Comparison of ENCODE assay signal across 7 mouse cellular contexts in genomic region chr11:95046980-95047680, GRCm38 (mm10). TPM values are rescaled to one million over a fixed set of nuclear protein-coding genes. Genes with fewer than 3 reads are reported as not detected.
DNase-seq lines count a peak whose midpoint lies in the region; ATAC-seq and TF ChIP-seq lines count a peak whose summit lies in the region.

No protein-coding gene starts in this region.

- H3K9ac ChIP-seq in embryonic facial prominence, embryonic 12.5 days, result no peak overlapping the region
- no peak overlapping the region for H3K9ac ChIP-seq in hindbrain, embryonic 15.5 days
- no peak overlapping the region for H3K9ac ChIP-seq in liver, postnatal 0 days (replicated peaks)

- no peaks in the 10 kb centered on the region for H3K9me3 ChIP-seq in embryonic facial prominence, embryonic 12.5 days
- H3K9me3 ChIP-seq in hindbrain, embryonic 15.5 days, result no peaks in the 10 kb centered on the region
- H3K9me3 ChIP-seq in liver, postnatal 0 days (ENCODE audit: low read length), result no peaks in the 10 kb centered on the region

- TF ChIP-seq EP300 in liver, postnatal 0 days (IDR thresholded peaks at IDR 0.05; ENCODE audit: low read depth), result no peak

- H3K4me2 ChIP-seq in embryonic facial prominence, embryonic 12.5 days (replicated peaks), result no peak overlapping the region
- H3K4me2 ChIP-seq in hindbrain, embryonic 15.5 days, result no peak overlapping the region
- no peak overlapping the region for H3K4me2 ChIP-seq in liver, postnatal 0 days (ENCODE audit: low read depth, low read length)

- ATAC-seq in embryonic facial prominence, embryonic 12.5 days (ENCODE audit: insufficient number of reproducible peaks, insufficient read depth, low FRiP score, low TSS enrichment), result peak; percentile 57; the same call in 1 of the 2 replicates
- ATAC-seq in hindbrain, embryonic 15.5 days (ENCODE audit: low FRiP score, low read depth), result peak; percentile 53; the same call in 1 of the 2 replicates
- ATAC-seq in liver, postnatal 0 days, result peak; percentile 63

- 58% methylated on average over 9 of the region's 9 CpGs for WGBS in embryonic facial prominence, embryonic 12.5 days
- 61% methylated on average over 9 of the region's 9 CpGs for WGBS in hindbrain, embryonic 15.5 days
- WGBS in liver, postnatal 0 days (ENCODE audit: insufficient replicate concordance), result 49% methylated on average over 9 of the region's 9 CpGs

- 0 out of 2 replicates have a peak, but pooled peaks cover 2% of the 10 kb centered on the region for H3K4me1 ChIP-seq in embryonic facial prominence, embryonic 12.5 days
- H3K4me1 ChIP-seq in hindbrain, embryonic 15.5 days (replicated peaks), result peaks cover 3% of the 10 kb centered on the region
- H3K4me1 ChIP-seq in liver, postnatal 0 days (ENCODE audit: insufficient read depth), result peaks cover under 1% of the 10 kb centered on the region; the same call in 1 of the 2 replicates

- H3K27ac ChIP-seq in embryonic facial prominence, embryonic 12.5 days, result no peak overlapping the region
- H3K27ac ChIP-seq in hindbrain, embryonic 15.5 days (replicated peaks), result no peak overlapping the region
- H3K27ac ChIP-seq in liver, postnatal 0 days (ENCODE audit: low read depth), result no peak overlapping the region

- no peaks in the 10 kb centered on the region for H3K27me3 ChIP-seq in embryonic facial prominence, embryonic 12.5 days
- H3K27me3 ChIP-seq in hindbrain, embryonic 15.5 days, result no peaks in the 10 kb centered on the region
- no peaks in the 10 kb centered on the region for H3K27me3 ChIP-seq in liver, postnatal 0 days (ENCODE audit: insufficient read depth, low read length)

- peak; percentile 39 to 49 for DNase-seq in urinary bladder, postnatal 36 days (ENCODE audit: low spot score in 2 of 2)
- no peak for DNase-seq in urinary bladder, adult 18-20 months (ENCODE audit: low spot score in 2 of 2)
- DNase-seq in adrenal gland, postnatal 25 days, result peak; percentile 34
- DNase-seq in liver, postnatal 0 days, result peak; percentile 45
- peak; percentile 88 for DNase-seq in retina, postnatal 1 day

- H3K36me3 ChIP-seq in embryonic facial prominence, embryonic 12.5 days, result no peaks in the 10 kb centered on the region; the same call in 1 of the 2 replicates
- H3K36me3 ChIP-seq in hindbrain, embryonic 15.5 days, result peaks cover 29% of the 10 kb centered on the region
- H3K36me3 ChIP-seq in liver, postnatal 0 days (replicated peaks; ENCODE audit: insufficient read depth, low read length), result 0 out of 2 replicates have a peak, but pooled peaks cover 2% of the 10 kb centered on the region

- no peak overlapping the region for H3K4me3 ChIP-seq in embryonic facial prominence, embryonic 12.5 days
- H3K4me3 ChIP-seq in hindbrain, embryonic 15.5 days, result no peak overlapping the region
- no peak overlapping the region for H3K4me3 ChIP-seq in liver, postnatal 0 days (ENCODE audit: low read depth, low read length)

- peak; percentile 93 for TF ChIP-seq CTCF in liver, postnatal 0 days (IDR thresholded peaks at IDR 0.05; ENCODE audit: low read depth)

RNA-seq across cellular contexts. Expression of gene Pdk2, which starts 6.0 kb away (rescaled TPM):
- 82.9 and 86.4 TPM in 2 replicates for total RNA-seq in adrenal gland, postnatal 25 days (2021)
- 27.5 and 30.4 TPM in 2 replicates for polyA plus RNA-seq in embryonic facial prominence, embryonic 12.5 days (2016; fragmentation: Nextera tagmentation; extraction: Ambion mirVana)
- 26.2 and 33.4 TPM in 2 replicates for polyA plus RNA-seq in hindbrain, embryonic 15.5 days (2015; fragmentation: Nextera tagmentation; extraction: Ambion mirVana)
- polyA plus RNA-seq in liver, postnatal 0 days (2015; fragmentation: Nextera tagmentation; extraction: Ambion mirVana), result 16.2 and 17.3 TPM in 2 replicates

RNA-seq across cellular contexts. Expression of gene Itga3, which starts 29.5 kb away (rescaled TPM):
- total RNA-seq in adrenal gland, postnatal 25 days (2021), result 36.8 and 40.7 TPM in 2 replicates
- polyA plus RNA-seq in embryonic facial prominence, embryonic 12.5 days (2016; fragmentation: Nextera tagmentation; extraction: Ambion mirVana), result 10.5 and 10.9 TPM in 2 replicates
- 17.9 and 19.8 TPM in 2 replicates for polyA plus RNA-seq in hindbrain, embryonic 15.5 days (2015; fragmentation: Nextera tagmentation; extraction: Ambion mirVana)
- 0.97 and 1.0 TPM in 2 replicates for polyA plus RNA-seq in liver, postnatal 0 days (2015; fragmentation: Nextera tagmentation; extraction: Ambion mirVana)

RNA-seq across cellular contexts. Expression of gene Samd14, which starts 37.5 kb away (rescaled TPM):
- 3.0 and 4.4 TPM in 2 replicates for total RNA-seq in adrenal gland, postnatal 25 days (2021)
- polyA plus RNA-seq in embryonic facial prominence, embryonic 12.5 days (2016; fragmentation: Nextera tagmentation; extraction: Ambion mirVana), result 50.3 and 50.9 TPM in 2 replicates
- 146 and 176 TPM in 2 replicates for polyA plus RNA-seq in hindbrain, embryonic 15.5 days (2015; fragmentation: Nextera tagmentation; extraction: Ambion mirVana)
- 14.5 and 16.1 TPM in 2 replicates for polyA plus RNA-seq in liver, postnatal 0 days (2015; fragmentation: Nextera tagmentation; extraction: Ambion mirVana)

RNA-seq across cellular contexts. Expression of gene Ppp1r9b, which starts 56.3 kb away (rescaled TPM):
- total RNA-seq in adrenal gland, postnatal 25 days (2021), result 125 and 146 TPM in 2 replicates
- polyA plus RNA-seq in embryonic facial prominence, embryonic 12.5 days (2016; fragmentation: Nextera tagmentation; extraction: Ambion mirVana), result 14.4 TPM in 2 replicates
- 20.7 and 21.4 TPM in 2 replicates for polyA plus RNA-seq in hindbrain, embryonic 15.5 days (2015; fragmentation: Nextera tagmentation; extraction: Ambion mirVana)
- polyA plus RNA-seq in liver, postnatal 0 days (2015; fragmentation: Nextera tagmentation; extraction: Ambion mirVana), result 5.7 and 6.1 TPM in 2 replicates

Comparison
In these comparisons a context has a peak if more than half of its experiments do, and no peak if none do; other contexts are left out.
1. DNase-seq: peak in urinary bladder, postnatal 36 days (2 of 2), adrenal gland, postnatal 25 days (single experiment), liver, postnatal 0 days (single experiment) and retina, postnatal 1 day (single experiment); none in urinary bladder, adult 18-20 months (0 of 2).
2. Peak in every context shown above with its lines, with median percentiles within 50 percentile points of each other: ATAC-seq.